Mouse (Mus musculus): ENCODE results near the gene Zfyve21. TPM values are rescaled to one million over a fixed set of nuclear protein-coding genes. Genes with fewer than 3 reads are reported as not detected.
A peak's percentile ranks its signal among the peaks of the same experiment; 100 is the strongest.

Gene Zfyve21
- polyA plus RNA-seq, 1 experiment from 2014 or later: 232 TPM

DNA sequence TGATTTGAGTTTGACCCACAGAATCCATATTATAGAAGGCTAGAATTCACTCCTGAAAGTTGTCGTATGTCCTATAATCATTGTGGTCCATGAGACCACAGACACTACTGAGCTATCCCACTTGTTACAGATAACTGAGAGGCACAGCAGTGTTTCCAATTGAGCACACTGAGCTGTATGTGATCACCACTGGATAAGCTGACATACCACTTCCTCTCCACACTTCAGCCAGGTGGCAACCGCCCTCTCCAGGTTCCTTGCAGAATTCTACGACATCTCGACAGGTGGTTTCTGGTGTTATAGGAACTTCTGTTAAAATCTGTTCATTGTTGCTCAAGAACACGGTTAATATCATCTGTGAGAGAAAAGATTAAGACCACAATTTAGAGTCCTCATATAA lies 58.1 kb downstream of the Zfyve21 start:
- Histone ChIP-seq H3K36me3 (ENCODE audit: control insufficient read depth, insufficient read depth, low read length) (no peaks in the 10 kb centered on the region), H3K4me1 (ENCODE audit: control insufficient read depth, insufficient read depth, low read length) (no peaks in the 10 kb centered on the region), H3K9ac (ENCODE audit: low read depth, low read length) (no peak overlapping the region), H3K27ac (ENCODE audit: low read length) (no peak overlapping the region), H3K4me2 (ENCODE audit: low read depth, low read length) (no peak overlapping the region), H3K4me3 (ENCODE audit: low read length) (no peak overlapping the region), H3K27me3 (replicated peaks; ENCODE audit: control insufficient read depth, insufficient read depth, low read length) (no peaks in the 10 kb centered on the region), H3K9me3 (ENCODE audit: control insufficient read depth, low read length) (no peaks in the 10 kb centered on the region)
- WGBS: 89% methylated on average over 5 of the region's 5 CpGs
- no peak for ATAC-seq

- ATAC-seq: no peak
- Histone ChIP-seq H3K27ac (ENCODE audit: low read length) (no peak overlapping the region), H3K4me2 (ENCODE audit: low read depth, low read length) (no peak overlapping the region), H3K4me3 (ENCODE audit: low read length) (no peak overlapping the region), H3K27me3 (replicated peaks; ENCODE audit: control insufficient read depth, insufficient read depth, low read length) (no peaks in the 10 kb centered on the region), H3K9ac (ENCODE audit: low read depth, low read length) (no peak overlapping the region), H3K4me1 (ENCODE audit: control insufficient read depth, insufficient read depth, low read length) (no peaks in the 10 kb centered on the region), H3K36me3 (ENCODE audit: control insufficient read depth, insufficient read depth, low read length) (no peaks in the 10 kb centered on the region), H3K9me3 (ENCODE audit: control insufficient read depth, low read length) (no peaks in the 10 kb centered on the region)
- whole genome bisulfite sequencing: 68% methylated on average over 1 of the region's 1 CpGs
Observed at GRCm38 (mm10) chr12:111874601-111875140, 60.7 kb downstream of the Zfyve21 start.

DNA sequence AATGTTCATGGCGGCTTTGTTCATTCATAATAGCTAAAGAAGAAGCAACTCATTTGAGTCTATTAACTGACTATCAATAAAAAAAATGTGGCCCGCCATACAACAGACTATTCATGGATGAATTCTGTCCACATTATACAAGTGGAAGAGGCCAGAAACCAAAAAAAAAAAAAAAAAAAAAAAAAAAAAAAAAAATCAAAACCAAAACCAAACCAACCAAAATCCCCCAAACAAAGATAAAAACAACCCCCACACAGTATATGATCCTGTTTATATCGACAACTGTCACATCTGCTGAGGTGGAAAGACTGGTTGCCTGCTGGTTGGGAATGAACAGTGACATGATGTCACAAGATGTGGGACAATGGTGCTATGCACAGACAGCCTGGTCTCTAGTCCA lies 61.5 kb downstream of the Zfyve21 start:
- 96% methylated on average over 3 of the region's 3 CpGs for WGBS

DNA sequence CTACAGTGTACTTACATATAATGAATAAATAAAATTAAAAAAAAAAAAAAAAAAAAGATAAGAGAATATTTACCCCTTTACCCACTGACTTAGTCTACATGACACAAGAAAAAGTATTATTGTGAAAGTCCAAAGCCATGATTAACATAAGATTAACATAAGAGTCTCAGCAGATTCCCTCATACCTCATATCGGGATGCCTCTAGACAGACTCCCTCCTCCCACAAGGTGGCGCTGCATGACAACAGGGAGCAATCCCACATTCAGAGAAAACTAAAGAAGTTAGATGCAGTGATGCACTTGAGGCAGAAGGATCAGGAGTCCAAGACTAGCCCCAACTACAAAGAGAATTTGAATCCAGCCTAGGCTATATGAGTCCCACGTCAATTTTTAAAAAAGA lies 64.2 kb downstream of the Zfyve21 start:
- H3K27ac ChIP-seq (ENCODE audit: low read length): no peak overlapping the region
- H3K4me2 ChIP-seq (ENCODE audit: low read depth, low read length): no peak overlapping the region
- H3K4me3 ChIP-seq (ENCODE audit: low read length): no peak overlapping the region
- no peaks in the 10 kb centered on the region for H3K36me3 ChIP-seq (ENCODE audit: control insufficient read depth, insufficient read depth, low read length)
- 18% methylated on average over 3 of the region's 3 CpGs for WGBS
- H3K9me3 ChIP-seq (ENCODE audit: control insufficient read depth, low read length): no peaks in the 10 kb centered on the region
- H3K27me3 ChIP-seq (replicated peaks; ENCODE audit: control insufficient read depth, insufficient read depth, low read length): no peaks in the 10 kb centered on the region
- no peak overlapping the region for H3K9ac ChIP-seq (ENCODE audit: low read depth, low read length)
- H3K4me1 ChIP-seq (ENCODE audit: control insufficient read depth, insufficient read depth, low read length): peaks cover 3% of the 10 kb centered on the region; the same call in 1 of the 2 replicates
- peak; percentile 70 for ATAC-seq

More for the DNA sequence above, 61.5 kb downstream of the Zfyve21 start:
- Histone ChIP-seq H3K4me2 (ENCODE audit: low read depth, low read length) (no peak overlapping the region), H3K9ac (ENCODE audit: low read depth, low read length) (no peak overlapping the region), H3K9me3 (ENCODE audit: control insufficient read depth, low read length) (no peaks in the 10 kb centered on the region), H3K4me1 (ENCODE audit: control insufficient read depth, insufficient read depth, low read length) (no peaks in the 10 kb centered on the region), H3K27me3 (replicated peaks; ENCODE audit: control insufficient read depth, insufficient read depth, low read length) (no peaks in the 10 kb centered on the region), H3K27ac (ENCODE audit: low read length) (no peak overlapping the region), H3K4me3 (ENCODE audit: low read length) (no peak overlapping the region), H3K36me3 (ENCODE audit: control insufficient read depth, insufficient read depth, low read length) (no peaks in the 10 kb centered on the region)
- no peak for ATAC-seq

Other genes starting within 250 kb of the Zfyve21 start
- gene Mark3, start 239.6 kb upstream of the Zfyve21 start, polyA plus RNA-seq (2015; fragmentation: Nextera tagmentation; extraction: Ambion mirVana): 13.4 and 14.2 TPM in 2 replicates
- 927 and 953 TPM in 2 replicates for gene Ckb, start 141.8 kb upstream of the Zfyve21 start, polyA plus RNA-seq (2015; fragmentation: Nextera tagmentation; extraction: Ambion mirVana)
- gene Trmt61a, start 136.1 kb upstream of the Zfyve21 start, polyA plus RNA-seq (2015; fragmentation: Nextera tagmentation; extraction: Ambion mirVana): 11.3 and 12.7 TPM in 2 replicates
- 43.0 and 46.2 TPM in 2 replicates for gene Bag5, start 100.9 kb upstream of the Zfyve21 start, polyA plus RNA-seq (2015; fragmentation: Nextera tagmentation; extraction: Ambion mirVana)
- 56.2 and 58.2 TPM in 2 replicates for gene Apopt1, start 100.9 kb upstream of the Zfyve21 start, polyA plus RNA-seq (2015; fragmentation: Nextera tagmentation; extraction: Ambion mirVana)
- 75.7 and 83.4 TPM in 2 replicates for gene Klc1, start 55.3 kb upstream of the Zfyve21 start, polyA plus RNA-seq (2015; fragmentation: Nextera tagmentation; extraction: Ambion mirVana)
- 10.6 and 11.0 TPM in 2 replicates for gene Xrcc3, start 297 bp upstream of the Zfyve21 start, polyA plus RNA-seq (2015; fragmentation: Nextera tagmentation; extraction: Ambion mirVana)
- gene Ppp1r13b, start 93.9 kb downstream of the Zfyve21 start, polyA plus RNA-seq (2015; fragmentation: Nextera tagmentation; extraction: Ambion mirVana): 5.6 and 7.9 TPM in 2 replicates
- 900 and 957 TPM in 2 replicates for gene Atp5mpl, start 152.8 kb downstream of the Zfyve21 start, polyA plus RNA-seq (2015; fragmentation: Nextera tagmentation; extraction: Ambion mirVana)
- 0.20 and 0.24 TPM in 2 replicates for gene Tdrd9, start 157.4 kb downstream of the Zfyve21 start, polyA plus RNA-seq (2015; fragmentation: Nextera tagmentation; extraction: Ambion mirVana)
- gene Rd3l, start 167.1 kb downstream of the Zfyve21 start, polyA plus RNA-seq (2015; fragmentation: Nextera tagmentation; extraction: Ambion mirVana): not detected in 2 replicates